Mouse (Mus musculus): ENCODE measurements around the gene Rsu1. TPM values are rescaled to one million over a fixed set of nuclear protein-coding genes. Genes with fewer than 3 reads are reported as not detected.

The Rsu1 gene
- polyA plus RNA-seq (2015; fragmentation: Nextera tagmentation; extraction: Ambion mirVana): 124 and 137 TPM in 2 replicates

DNA sequence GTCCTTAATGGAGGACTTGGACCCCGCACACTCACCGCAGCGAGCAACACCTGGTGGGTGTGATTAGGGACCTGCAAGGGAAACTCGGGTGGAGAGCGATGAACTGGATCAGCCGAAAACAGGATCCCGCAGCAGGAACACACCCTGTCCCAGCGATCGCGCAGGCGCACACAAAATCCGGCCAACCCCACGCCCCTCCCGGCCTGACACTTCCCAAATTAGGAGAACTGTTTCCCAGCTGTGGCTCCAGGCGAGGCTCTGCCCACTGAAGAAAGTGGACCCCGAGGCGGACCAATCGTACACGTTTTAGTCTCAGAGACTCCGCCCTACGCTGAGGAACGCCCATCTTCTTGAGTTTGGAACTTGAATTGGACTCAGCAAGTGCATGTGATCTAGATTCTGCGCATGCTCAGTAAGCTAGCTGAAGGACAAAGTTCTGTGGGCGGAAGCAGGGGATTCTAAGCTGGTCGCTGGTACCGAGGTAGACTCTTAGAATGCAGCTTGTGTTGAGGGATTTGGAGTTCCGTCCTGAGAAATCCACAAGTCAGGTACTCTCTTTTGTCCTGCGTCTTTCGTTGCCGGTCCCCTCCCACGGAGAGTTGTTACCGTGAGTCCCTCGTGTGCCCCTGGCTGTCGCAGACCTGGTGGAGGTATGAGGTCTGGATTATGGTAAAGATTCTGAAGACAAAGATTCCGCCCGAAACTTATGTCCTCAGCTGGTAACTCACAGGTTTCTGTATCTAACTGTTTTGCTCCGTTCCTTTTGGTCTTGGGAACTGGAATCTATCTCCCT is at the start of gene Rsu1:
Rsu1 (minus strand) TSS at position 251 of the 793 bp plus-strand sequence.

Other genes with a start within 250 kb of the Rsu1 start
- gene Cubn, start 220.4 kb upstream of the Rsu1 start, polyA plus RNA-seq (2015; fragmentation: Nextera tagmentation; extraction: Ambion mirVana): 0.05 and 0.06 TPM in 2 replicates